Mouse (Mus musculus) frontal cortex, postnatal 25 days (tissue): ENCODE measurements at regions not wholly inside any gene's neighbourhood (a gene's known extent, or its start where the extent isn't known, plus 50 kb on each side); places are given as distances from the start of the nearest gene placed in this dataset.
A peak's percentile ranks its signal among the peaks of the same experiment; 100 is the strongest.
"Not testable (repeated sequence)": the region's sequence is repeated elsewhere in the genome, so short reads cannot be mapped to it uniquely, and the experiment has no call there.

ENCODE experiments used
- DNase-seq, 2 experiments: peaks; one replicate each; pipeline ENCODE4 v3.0.0; 2022; ENCODE audit warnings: low spot score in 2 of 2

DNA sequence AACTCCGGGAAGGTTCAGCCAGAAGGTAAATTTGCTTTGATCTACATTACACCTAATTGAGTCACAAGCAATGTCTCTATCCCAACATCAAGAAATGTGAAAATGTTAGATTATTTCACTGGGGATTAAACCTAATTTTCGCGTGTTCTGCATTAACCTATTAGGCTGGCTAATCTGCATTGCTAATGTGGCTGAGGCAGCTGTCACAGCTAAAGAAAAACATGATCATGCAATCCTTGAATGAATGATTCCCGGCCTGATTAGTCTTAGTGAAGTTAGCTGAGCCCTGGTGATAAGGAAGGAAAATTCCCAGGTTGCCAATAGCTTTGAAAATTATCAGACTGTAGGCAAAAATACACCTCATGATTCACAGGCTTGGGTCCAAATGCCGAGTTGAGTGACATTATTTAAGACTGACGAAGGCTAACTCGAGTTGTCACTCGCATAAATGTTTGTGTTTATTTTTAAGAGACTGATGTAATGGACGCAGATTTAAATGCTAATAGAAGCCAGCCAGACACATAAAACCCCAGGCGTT, 131.5 kb upstream of the Kiz start:
- no peak for DNase-seq

DNA sequence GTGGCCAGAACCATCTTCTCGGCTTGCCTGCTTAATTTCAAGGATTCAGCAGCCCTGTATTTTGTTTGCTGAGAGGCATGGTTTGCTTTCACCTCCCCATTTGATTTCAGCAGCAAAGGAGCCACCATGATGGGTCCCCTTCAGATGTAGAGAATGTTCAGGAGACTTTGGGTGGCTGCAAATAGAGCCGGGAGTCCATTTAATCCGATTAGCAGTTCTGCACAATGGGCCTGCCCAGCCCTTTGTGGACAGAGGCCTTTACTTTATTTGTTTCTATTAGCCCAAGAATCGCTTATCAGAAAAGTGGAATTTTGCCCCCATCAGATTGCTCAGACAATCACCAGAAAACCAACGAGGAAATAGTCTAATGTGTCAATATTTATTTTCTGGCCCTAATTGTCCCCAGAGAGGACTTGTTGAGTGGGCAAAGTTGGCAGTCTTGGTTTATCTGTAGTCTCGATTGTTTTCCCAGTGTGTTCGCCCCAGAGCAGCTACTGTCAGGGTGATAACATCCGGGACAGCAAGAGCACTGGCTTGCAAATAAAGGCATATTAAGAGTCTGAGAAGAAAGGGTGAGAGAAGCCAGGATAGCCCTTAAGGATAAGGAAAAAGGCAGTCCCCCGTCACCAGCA, 130.6 kb upstream of the Kiz start:
- no peak for DNase-seq

DNA sequence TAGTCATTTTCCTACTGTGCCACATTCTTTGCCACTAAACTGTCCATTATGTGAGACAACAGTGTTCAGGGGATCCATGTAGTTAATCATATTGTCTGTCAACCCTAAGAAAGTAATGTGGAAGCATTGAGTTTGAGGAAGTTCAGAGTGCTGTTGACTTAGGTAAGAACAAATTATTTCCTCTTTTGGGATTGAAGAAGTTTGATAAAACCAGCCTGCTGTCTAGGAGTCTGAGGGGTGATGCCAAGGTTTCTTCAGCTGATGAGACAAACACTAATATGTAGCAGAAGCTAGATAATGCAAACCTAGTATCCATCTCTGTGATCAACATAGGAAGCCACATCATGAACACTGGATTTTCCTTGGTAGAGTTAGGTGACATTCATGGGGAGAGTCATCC, 127.0 kb upstream of the Kiz start:
- no peak for DNase-seq

DNA sequence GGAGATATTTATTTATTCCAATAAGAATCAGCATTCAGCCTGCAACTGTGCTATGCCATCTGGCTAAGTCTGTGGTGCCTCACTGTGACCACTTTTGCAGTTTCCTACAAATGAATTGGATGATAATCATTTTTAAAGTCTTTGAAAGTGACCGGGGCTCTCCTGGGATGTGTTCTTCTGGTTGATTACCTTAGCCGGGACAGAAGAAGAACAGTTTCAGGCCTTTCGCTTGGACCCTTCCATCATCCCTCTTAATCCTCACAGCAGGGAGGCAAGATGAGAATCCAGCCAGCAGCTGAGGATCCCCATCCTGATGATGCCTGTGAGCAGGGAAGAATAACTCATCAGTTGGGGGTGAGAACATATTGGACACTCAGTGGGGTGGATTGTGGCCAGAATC, 124.6 kb upstream of the Kiz start:
- DNase-seq = no peak

DNA sequence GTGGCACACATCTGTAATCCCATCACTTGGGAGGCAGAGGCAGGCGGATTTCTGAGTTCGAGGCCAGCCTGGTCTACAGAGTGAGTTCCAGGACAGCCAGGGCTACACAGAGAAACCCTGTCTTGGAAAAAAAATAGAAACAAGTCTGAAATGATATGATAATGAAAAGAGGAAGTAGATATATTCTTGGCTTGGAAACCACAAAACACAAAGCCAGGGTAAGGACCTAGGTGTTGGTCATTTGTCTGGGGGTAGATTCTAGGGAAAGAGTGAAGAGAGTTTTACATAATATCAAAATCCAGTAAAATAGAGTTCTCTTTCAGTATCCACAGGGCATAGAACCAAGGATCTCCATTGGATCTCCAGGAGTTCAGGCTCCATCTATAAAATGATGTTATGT, 122.8 kb upstream of the Kiz start:
- DNase-seq = not testable (repeated sequence)

DNA sequence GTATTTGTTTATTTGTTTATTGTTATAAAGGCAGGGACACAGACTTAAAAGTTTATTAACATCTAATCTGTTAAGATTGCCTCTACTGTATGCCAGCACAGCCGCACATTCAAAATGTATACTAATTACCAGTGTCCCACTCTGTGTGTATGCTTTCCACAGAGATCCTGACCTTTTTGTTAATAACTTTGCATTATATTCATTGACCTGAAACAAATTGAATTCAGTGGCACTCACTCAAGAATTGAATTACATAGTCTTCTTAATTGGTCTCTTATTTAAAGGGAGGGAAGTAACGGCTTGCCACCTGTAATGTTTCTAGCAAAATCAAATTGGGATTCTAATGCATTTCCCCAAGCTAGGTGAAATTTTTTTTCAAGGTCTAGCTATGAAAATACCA, 111.3 kb upstream of the Kiz start:
- no peak for DNase-seq

DNA sequence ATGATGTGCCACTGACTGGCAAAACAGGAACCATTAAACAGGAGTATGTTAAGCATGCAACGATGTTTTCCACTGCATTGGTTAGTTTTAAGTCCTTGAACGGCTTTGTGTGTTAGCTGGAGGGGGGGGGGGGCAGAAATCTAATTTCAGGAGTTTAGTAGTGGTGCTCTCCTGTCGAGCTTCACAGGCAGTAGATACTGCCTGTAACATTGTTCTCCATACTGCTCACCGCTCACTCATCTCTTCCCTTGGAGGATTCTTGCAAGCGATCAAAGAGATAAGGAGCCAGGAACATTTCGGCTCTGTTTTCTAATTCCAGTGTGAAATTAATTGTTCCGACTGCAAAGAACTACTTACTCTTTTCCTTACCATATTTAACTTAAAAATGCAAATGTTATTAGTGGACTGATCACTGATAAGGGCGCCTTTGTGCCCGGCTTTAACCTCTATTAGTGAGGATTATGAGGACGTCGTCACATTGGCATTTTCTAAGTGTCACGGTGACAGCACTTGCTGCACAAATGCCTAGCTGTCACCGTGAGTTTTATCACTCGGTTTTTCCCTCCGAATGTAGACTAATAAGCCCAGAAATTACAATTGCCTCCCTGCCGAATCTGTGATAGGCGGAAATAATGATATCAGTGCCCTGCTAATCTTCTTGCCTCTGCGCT, 110.5 kb upstream of the Kiz start:
- DNase-seq = no peak

DNA sequence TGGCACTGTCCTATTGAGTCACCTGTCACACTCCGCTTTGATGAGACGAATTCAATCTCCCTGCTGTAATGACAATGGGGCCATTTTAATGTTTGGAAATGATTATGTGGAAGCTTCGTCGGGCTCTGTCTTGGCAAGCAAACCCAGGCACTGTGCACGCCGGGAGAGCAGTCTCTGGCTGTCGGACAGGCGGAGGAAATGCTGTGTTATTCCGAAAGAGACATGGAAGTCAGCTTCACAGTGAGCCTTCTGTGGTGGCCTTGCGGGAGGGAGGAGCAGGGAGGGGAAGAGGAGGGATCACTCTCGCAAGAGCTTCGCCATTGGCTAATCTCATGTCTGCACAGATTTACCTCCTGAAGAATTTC, 110.0 kb upstream of the Kiz start:
- DNase-seq = peak; percentile 11 to 46

DNA sequence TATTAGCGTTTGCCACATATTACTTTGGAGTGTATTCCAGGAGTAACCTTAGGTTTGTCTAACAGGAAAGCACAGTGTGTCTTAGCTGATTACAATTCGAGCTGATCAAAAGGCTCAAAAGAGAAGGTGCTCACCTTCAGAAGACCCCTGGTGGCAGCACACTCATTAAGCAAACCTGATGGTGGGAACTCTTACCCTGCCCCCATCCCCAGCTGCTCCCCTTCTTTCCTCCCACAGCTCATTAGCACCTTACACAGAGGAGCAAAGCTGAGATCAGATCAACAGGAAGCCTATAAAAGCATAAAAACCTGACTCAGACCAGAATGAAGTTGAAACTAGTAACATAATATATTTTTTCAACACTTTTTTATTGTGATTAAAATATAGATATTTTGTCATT, 101.7 kb upstream of the Kiz start:
- DNase-seq = no peak

DNA sequence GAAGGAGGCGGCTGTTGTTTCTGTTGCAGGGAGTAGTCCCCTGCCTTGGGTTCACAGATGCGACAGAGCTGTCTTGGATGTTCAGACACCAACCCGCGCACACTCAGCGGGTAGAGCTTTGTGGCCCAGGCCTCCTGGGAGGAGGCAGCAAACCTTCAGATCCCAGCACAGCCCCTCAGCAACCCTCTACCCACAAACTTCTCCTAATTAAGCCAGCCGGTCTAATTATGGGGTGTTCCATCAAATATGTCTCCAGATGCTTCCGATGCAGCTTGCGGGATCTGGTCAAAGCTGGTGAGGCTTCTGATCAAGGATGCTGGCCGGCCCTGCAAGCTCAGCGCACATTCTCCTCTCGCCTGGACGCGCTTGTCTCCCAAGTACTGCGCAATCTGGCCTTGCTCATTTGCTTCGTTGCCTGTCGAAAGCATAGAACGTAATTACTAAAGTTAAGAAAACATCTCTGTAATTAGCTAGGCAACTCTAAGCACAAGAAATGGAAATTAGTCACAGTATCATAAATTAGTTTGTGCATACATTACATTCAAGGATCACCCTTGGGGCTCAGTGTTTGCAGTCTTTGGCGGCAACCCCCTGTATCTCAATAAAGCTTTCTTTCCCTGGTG, 92.0 kb upstream of the Kiz start:
- no peak for DNase-seq

DNA sequence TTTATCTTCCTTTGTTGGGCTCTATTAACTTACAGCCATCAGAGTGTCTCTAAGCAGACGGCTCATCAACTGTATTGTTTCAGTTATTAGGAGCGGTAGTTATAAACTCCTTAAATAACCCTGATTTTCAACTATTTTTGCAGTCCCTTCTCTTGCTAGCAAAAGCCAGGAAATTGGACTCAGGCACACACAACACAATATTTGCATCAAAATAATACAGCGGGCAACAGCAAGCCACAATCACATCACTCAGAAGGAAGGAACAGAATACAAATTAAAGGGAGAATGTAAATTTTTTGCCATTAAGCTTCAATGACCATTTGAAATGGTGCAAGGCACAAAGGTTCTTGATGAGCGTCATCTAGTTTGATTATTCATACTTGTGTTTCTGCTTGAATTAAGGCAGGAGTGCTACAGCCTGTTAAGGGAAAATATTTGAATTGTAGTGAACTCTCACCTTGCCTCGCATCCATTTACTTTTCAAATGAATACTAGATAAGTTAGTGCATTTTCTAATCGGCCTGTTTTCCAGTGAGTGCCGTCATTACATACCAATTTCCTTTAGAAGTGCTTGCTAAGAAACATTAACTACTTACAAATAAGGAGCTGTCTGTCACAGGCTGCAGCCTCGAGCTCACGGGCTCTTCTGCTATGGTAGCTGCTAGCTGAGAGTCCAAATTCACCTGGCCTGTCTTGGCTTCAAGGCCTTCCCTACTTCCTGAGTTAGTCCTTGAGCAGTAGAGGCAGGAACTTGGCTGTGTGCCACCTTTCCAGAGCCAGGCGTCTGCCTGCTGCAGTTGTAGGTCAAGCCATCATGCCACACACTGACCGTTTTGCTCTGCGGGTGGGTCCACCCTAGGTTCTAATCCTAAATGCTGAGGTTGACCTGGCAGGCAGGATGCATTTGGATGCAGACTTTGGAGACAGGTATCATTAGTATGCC, 91.1 kb upstream of the Kiz start:
- no peak for DNase-seq

DNA sequence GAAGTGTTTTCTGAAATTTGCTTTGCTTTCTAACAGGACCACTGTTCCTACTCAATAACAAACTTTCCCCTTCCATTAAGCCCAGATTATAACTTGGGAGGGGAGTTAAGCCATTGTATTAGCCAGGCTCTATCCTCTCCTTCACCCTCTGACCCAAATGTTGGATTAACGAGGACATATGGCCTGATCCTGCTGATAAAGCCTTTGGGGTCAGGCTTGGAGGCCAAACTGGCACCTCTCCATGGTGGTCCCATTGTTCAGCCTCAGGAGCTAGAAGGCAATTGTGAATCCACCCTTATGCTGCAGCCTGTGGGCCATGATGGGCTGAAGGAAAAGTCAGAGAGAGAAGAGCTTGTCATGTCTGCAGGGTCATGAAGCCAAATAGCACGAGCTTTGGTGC, 80.8 kb upstream of the Kiz start:
- DNase-seq = no peak

DNA sequence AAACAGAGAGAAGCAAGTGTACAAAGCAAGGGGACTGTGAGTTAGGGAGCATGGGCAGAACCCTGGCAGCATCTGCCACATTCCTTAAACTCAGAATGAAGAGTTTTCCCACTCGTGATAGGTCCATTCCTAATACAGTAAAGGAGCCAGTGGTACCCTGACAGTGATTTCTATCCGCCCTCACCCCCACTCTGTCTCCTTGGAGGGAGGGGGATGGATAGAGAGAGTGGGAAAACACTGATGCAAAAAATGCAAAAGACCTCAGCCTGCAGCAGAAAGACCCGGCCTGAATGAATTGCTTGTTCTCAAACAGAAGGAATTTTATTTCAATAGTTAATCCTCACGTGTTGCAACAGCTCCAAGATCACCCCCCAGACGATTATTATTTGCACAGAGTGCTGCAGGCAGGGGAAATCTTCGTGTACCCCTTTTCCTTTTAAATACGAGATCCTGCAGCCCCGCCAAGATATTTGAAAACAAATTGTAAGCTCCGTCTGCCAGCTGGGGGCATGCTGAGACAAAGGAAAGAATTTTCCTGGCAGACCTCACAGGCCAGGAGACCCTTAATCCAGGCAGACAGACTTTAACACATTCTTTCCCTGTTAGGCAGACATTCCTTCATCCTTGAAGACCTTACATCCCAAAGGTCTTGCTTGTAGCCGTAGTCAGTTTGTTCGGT, 68.4 kb upstream of the Kiz start:
- no peak for DNase-seq

DNA sequence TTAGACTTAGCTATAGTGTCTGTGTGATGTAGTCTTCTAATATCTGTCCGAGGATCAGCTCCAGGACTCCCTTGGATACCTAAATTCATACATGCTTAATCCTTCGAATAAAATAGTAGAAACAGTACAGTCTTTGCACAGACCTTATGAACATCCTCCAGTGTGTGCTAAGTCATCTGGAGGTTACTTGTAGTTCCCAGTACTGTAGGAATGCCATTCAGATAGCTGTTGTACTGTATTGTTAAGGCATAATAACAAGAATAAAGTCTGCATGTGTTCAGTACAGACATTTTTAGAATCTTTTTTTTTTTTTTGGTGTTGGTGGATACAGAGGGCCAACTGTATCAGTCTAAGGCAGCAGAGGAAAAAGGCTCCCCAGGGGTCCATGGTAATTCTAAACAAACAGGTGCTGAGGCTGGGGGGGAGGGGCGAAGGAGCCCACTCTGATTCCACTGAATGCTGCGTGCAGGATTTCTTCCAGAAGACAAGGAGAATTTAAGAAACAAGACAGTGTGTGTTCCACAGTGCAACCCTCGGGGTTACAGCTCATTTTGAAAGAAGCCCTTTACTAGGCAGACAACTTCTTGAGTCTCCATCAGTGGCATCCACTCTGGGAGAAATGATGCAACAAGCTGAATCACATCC, 67.7 kb upstream of the Kiz start:
- DNase-seq = no peak

DNA sequence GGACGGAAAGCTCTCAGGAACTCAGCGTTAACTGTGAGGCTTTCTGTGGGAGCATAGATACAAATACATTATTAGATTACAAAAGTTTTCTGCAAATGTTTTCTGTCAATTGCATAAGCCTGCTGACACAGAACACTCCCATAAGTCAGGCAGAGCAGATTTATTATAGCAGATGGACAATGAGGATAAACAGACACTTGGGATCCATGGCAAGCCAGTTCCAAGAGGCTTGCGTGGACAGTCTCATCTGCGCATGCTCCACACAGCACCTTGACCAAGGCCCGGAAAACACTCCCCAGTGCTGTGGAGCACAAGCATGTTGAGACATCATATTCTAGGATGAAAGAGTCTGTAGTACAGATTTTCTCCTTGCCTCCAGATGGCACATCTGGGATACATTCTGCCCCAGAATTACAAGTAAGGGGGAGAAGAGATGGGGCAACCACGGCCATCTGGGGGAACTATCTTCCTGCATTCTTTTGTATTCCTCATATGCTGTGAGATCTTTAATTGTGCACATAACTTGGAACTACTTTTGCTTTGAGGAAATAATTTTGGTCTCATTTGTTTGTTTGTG, 62.7 kb upstream of the Kiz start:
- no peak for DNase-seq

DNA sequence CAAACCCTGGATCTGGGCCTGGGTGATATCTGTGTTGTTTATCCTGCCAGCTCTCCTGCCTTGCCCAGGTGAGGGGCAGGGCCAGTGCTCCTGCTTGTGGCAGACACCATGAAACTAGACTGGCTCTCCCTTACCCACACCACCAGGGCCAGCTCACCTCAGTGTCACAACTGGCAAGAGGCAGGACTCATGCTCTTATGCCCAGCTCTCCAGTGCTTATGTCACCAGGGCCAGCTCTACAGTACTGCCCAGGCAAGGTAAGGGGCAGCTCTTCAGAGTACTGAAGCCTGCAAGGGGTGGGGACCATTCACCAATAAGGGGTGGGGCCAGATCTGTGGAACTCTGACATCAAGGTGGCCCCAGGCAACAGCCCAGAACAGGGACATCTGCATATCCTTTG, 52.7 kb upstream of the Kiz start:
- no peak for DNase-seq
